Comparison of ENCODE assay signal across 22 mouse cellular contexts in the genomic region with DNA sequence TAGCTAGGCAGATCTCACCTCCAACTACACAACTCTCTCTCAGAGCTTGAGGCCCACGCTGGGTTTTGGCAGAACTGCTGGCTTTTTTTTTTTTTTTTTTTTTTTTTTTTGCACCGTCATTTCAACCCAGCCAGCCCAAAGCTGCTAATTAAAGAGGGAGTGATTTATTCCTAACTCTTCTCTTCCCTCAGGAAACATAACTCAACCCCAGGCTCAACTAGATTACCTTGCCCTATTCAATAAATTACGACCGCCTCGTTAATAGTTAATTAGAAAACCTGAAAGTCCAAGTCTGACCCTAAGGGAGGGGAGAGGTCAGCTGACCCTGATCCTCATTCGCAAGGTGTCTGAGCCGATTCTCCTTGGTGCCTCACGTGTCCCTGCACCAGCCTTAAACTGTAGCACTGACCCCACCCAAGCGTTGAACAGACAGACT.
DNase-seq lines count a peak whose midpoint lies in the region; ATAC-seq and TF ChIP-seq lines count a peak whose summit lies in the region.
"Had no signal": no experiment of that assay in that cellular context is flagged by ENCODE, and none has a peak within 500 bp of the region (broad histone marks: within the 10 kb centered on the region; RNA-seq: fewer than 3 reads in every experiment).

No protein-coding gene starts in this region.

- no peak for DNase-seq in ES-E14 (ENCODE audit: low read depth, low spot score)
- peak; percentile 55 for DNase-seq in limb, embryonic 11.5 days (ENCODE audit: low spot score)
- no peak for DNase-seq in gastrocnemius, adult 18-20 months (ENCODE audit: low spot score)
- no peak for DNase-seq in right cerebral cortex, postnatal 25 days
- no peak for DNase-seq in heart, adult 11 months
- DNase-seq: cerebellum, postnatal 36 days; gastrocnemius, postnatal 25 days; heart, postnatal 14 days; liver, embryonic 13.5 days; retina, postnatal 1 day; thymus, adult 2 months had no signal

- no peak overlapping the region for H3K4me3 ChIP-seq in ES-E14 (ENCODE audit: insufficient read depth in 1 of 2, low read depth in 1 of 2, low read length in 2 of 2, poor library complexity in 1 of 2, severe bottlenecking in 1 of 2)
- H3K4me3 ChIP-seq in kidney, embryonic 15.5 days (replicated peaks) = no peak overlapping the region
- no peak overlapping the region for H3K4me3 ChIP-seq in limb, embryonic 11.5 days (ENCODE audit: low read depth, low read length)
- no peak overlapping the region for H3K4me3 ChIP-seq in midbrain, embryonic 15.5 days
- H3K4me3 ChIP-seq: embryonic facial prominence, embryonic 13.5 days; heart, embryonic 10.5 days; liver, embryonic 13.5 days; lung, embryonic 15.5 days; neural tube, embryonic 15.5 days had no signal

- ATAC-seq in hematopoietic stem cell, adult 5-6 weeks (replicated peaks in 1 of 2; ENCODE audit: insufficient read depth in 1 of 2, low FRiP score in 2 of 2, low TSS enrichment in 1 of 2, low read depth in 1 of 2, poor library complexity in 2 of 2, severe bottlenecking in 2 of 2) = 0 out of 4 replicates have a peak, but pooled peaks have one; percentile 13 to 30
- ATAC-seq in kidney, embryonic 15.5 days (replicated peaks; ENCODE audit: low FRiP score) = peak; percentile 57
- ATAC-seq in limb, embryonic 11.5 days (ENCODE audit: insufficient number of reproducible peaks, low FRiP score, low TSS enrichment, low read depth) = no peak
- ATAC-seq in midbrain, embryonic 15.5 days (replicated peaks) = no peak
- ATAC-seq: forebrain, embryonic 16.5 days had no signal

- 20% methylated on average over 9 of the region's 9 CpGs for WGBS in kidney, embryonic 15.5 days
- 10% methylated on average over 9 of the region's 9 CpGs for WGBS in limb, embryonic 11.5 days
- WGBS in midbrain, embryonic 15.5 days = 71% methylated on average over 9 of the region's 9 CpGs

- H3K9me3 ChIP-seq in ES-E14 (ENCODE audit: control insufficient read depth, insufficient read depth, low read depth, low read length) = no peaks in the 10 kb centered on the region
- 0 out of 2 replicates have a peak, but pooled peaks cover 6% of the 10 kb centered on the region for H3K9me3 ChIP-seq in kidney, embryonic 15.5 days (replicated peaks)
- no peaks in the 10 kb centered on the region for H3K9me3 ChIP-seq in limb, embryonic 11.5 days (ENCODE audit: control insufficient read depth, low read length)
- peaks cover 2% of the 10 kb centered on the region; the same call in 1 of the 2 replicates for H3K9me3 ChIP-seq in midbrain, embryonic 15.5 days
- H3K9me3 ChIP-seq: heart, embryonic 10.5 days; lung, embryonic 15.5 days; neural tube, embryonic 15.5 days had no signal

- in situ Hi-C loops in ES-E14 (cut with MboI; ENCODE audit: low sequenced_read_pairs in 2 of 2, unreplicated experiment in 2 of 2) = no loop called here

- H3K27ac ChIP-seq in ES-E14 (ENCODE audit: insufficient read depth, low read depth, low read length, poor library complexity, severe bottlenecking) = no peak overlapping the region
- peak overlapping the region; percentile 85 for H3K27ac ChIP-seq in kidney, embryonic 15.5 days
- peak overlapping the region; percentile 74; the same call in 1 of the 2 replicates for H3K27ac ChIP-seq in limb, embryonic 11.5 days (replicated peaks; ENCODE audit: low read depth, low read length)
- H3K27ac ChIP-seq in midbrain, embryonic 15.5 days = no peak overlapping the region
- H3K27ac ChIP-seq: embryonic facial prominence, embryonic 13.5 days; heart, embryonic 10.5 days; hindbrain, embryonic 14.5 days; liver, embryonic 13.5 days; lung, embryonic 15.5 days; macrophage; neural tube, embryonic 15.5 days had no signal

- no peak overlapping the region for H3K9ac ChIP-seq in ES-E14 (ENCODE audit: insufficient read depth, low read depth, low read length, poor library complexity, severe bottlenecking)
- H3K9ac ChIP-seq in kidney, embryonic 15.5 days = no peak overlapping the region
- H3K9ac ChIP-seq in limb, embryonic 11.5 days (ENCODE audit: low read length) = no peak overlapping the region
- H3K9ac ChIP-seq in midbrain, embryonic 15.5 days = no peak overlapping the region
- H3K9ac ChIP-seq: embryonic facial prominence, embryonic 13.5 days; hindbrain, embryonic 14.5 days; liver, embryonic 13.5 days; lung, embryonic 15.5 days; neural tube, embryonic 15.5 days had no signal

- no peaks in the 10 kb centered on the region for H3K27me3 ChIP-seq in kidney, embryonic 15.5 days
- H3K27me3 ChIP-seq in limb, embryonic 11.5 days (ENCODE audit: control insufficient read depth, insufficient read depth, low read length) = no peaks in the 10 kb centered on the region
- H3K27me3 ChIP-seq in midbrain, embryonic 15.5 days (replicated peaks) = no peaks in the 10 kb centered on the region
- H3K27me3 ChIP-seq: embryonic facial prominence, embryonic 13.5 days; liver, embryonic 13.5 days; lung, embryonic 15.5 days; neural tube, embryonic 15.5 days had no signal

- no peak overlapping the region for H3K4me2 ChIP-seq in kidney, embryonic 15.5 days
- H3K4me2 ChIP-seq in limb, embryonic 11.5 days (ENCODE audit: low read depth, severe bottlenecking) = no peak overlapping the region
- H3K4me2 ChIP-seq in midbrain, embryonic 15.5 days = no peak overlapping the region
- H3K4me2 ChIP-seq: embryonic facial prominence, embryonic 13.5 days; hindbrain, embryonic 14.5 days; liver, embryonic 13.5 days; lung, embryonic 15.5 days; midbrain, embryonic 11.5 days; neural tube, embryonic 15.5 days had no signal

- no peaks in the 10 kb centered on the region for H3K4me1 ChIP-seq in ES-E14 (ENCODE audit: control insufficient read depth in 2 of 2, insufficient read depth in 2 of 2, low read length in 2 of 2, poor library complexity in 1 of 2)
- H3K4me1 ChIP-seq in kidney, embryonic 15.5 days = peaks cover 46% of the 10 kb centered on the region
- H3K4me1 ChIP-seq in limb, embryonic 11.5 days (ENCODE audit: control insufficient read depth, insufficient read depth, low read length) = peaks cover 25% of the 10 kb centered on the region
- peaks cover 7% of the 10 kb centered on the region; the same call in 1 of the 2 replicates for H3K4me1 ChIP-seq in midbrain, embryonic 15.5 days
- H3K4me1 ChIP-seq: liver, embryonic 13.5 days had no signal

- no peaks in the 10 kb centered on the region for H3K36me3 ChIP-seq in ES-E14 (ENCODE audit: control insufficient read depth, insufficient read depth, low read length, poor library complexity, severe bottlenecking)
- no peaks in the 10 kb centered on the region for H3K36me3 ChIP-seq in kidney, embryonic 15.5 days
- H3K36me3 ChIP-seq in limb, embryonic 11.5 days (ENCODE audit: control insufficient read depth, insufficient read depth, low read length) = no peaks in the 10 kb centered on the region
- no peaks in the 10 kb centered on the region for H3K36me3 ChIP-seq in midbrain, embryonic 15.5 days (replicated peaks)
- H3K36me3 ChIP-seq: embryonic facial prominence, embryonic 13.5 days; heart, embryonic 10.5 days; liver, embryonic 13.5 days; lung, embryonic 15.5 days; neural tube, embryonic 15.5 days had no signal

TF ChIP-seq in ES-E14, 5 proteins besides CTCF, POLR2A, EP300 and RAD21:
- TF ChIP-seq MAFK (IDR thresholded peaks at IDR 0.05; ENCODE audit: insufficient read depth, low read depth, low read length) (no peak), ZNF384 (IDR thresholded peaks at IDR 0.05; ENCODE audit: low read depth, low read length) (peak; percentile 64)

Comparison
In these comparisons a context has a peak if more than half of its experiments do, and no peak if none do; other contexts are left out.
1. H3K27ac ChIP-seq: peak in kidney, embryonic 15.5 days (single experiment) and limb, embryonic 11.5 days (single experiment); none in ES-E14 (single experiment) and midbrain, embryonic 15.5 days (single experiment).
2. ATAC-seq: peak in hematopoietic stem cell, adult 5-6 weeks (2 of 2) and kidney, embryonic 15.5 days (single experiment); none in limb, embryonic 11.5 days (single experiment) and midbrain, embryonic 15.5 days (single experiment).